In the genomic region with DNA sequence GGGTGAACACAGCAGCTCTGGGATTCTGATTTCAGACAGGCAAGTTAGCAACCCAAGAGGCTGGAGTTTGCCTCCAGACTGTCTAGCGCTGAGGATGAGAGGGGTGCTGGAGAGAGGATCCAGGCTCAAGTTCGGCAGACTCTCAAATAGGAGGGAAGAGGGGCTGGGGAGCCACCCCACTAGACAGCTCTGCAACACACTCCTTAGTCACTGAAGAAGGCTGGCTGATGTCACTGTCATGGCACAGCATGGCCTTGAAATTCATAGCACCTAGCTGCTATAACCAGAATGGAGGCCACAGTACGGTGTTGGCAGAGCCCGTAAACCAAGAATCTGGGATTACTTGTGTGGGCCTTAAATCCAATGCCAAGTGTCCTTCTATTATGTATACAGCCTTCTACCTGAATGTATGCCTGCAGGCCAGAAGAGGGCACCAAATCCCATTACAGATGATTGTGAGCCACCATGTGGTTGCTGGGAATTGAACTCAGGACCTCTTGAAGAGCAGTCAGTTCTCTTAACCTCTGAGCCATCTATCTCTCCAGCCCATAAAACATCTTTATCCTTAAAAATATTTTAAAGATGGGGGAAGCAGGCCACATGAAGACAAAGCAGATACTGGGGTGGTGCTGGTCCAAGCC, we compare ENCODE assay signal across 17 mouse cellular contexts. TPM values are rescaled to one million over a fixed set of nuclear protein-coding genes. Genes with fewer than 3 reads are reported as not detected.
DNase-seq lines count a peak whose midpoint lies in the region; ATAC-seq and TF ChIP-seq lines count a peak whose summit lies in the region.
"Had no signal": no experiment of that assay in that cellular context is flagged by ENCODE, and none has a peak within 500 bp of the region (broad histone marks: within the 10 kb centered on the region; RNA-seq: fewer than 3 reads in every experiment).

No protein-coding gene starts in this region.

- intact Hi-C loops in gastrocnemius, adult 2 months (cut with DNase I) = no loop called here
- intact Hi-C loops in left cerebral cortex, postnatal 14 days (cut with DNase I) = no loop called here

- H3K27ac ChIP-seq in gastrocnemius, adult 2 months = no peak overlapping the region
- H3K27ac ChIP-seq in lung, postnatal 0 days (ENCODE audit: low read length) = no peak overlapping the region
- H3K27ac ChIP-seq: forebrain, embryonic 10.5 days; neural tube, embryonic 12.5 days had no signal

- 78% methylated on average over 4 of the region's 4 CpGs for WGBS in lung, postnatal 0 days

- H3K4me3 ChIP-seq in gastrocnemius, adult 2 months = no peak overlapping the region
- no peak overlapping the region for H3K4me3 ChIP-seq in lung, postnatal 0 days (ENCODE audit: low read depth, low read length)
- H3K4me3 ChIP-seq: forebrain, embryonic 10.5 days; neural tube, embryonic 12.5 days had no signal

- no peaks in the 10 kb centered on the region for H3K9me3 ChIP-seq in lung, postnatal 0 days (ENCODE audit: low read length)
- H3K9me3 ChIP-seq: forebrain, embryonic 10.5 days; neural tube, embryonic 12.5 days had no signal

- TF ChIP-seq EP300 in lung, postnatal 0 days (IDR thresholded peaks at IDR 0.05) = no peak

- no peak for ATAC-seq in lung, postnatal 0 days

- no peaks in the 10 kb centered on the region for H3K27me3 ChIP-seq in lung, postnatal 0 days (replicated peaks; ENCODE audit: insufficient read depth, low read length)
- H3K27me3 ChIP-seq in splenic B cell, adult 2 months (ENCODE audit: control insufficient read depth, insufficient read depth, low read length, poor library complexity, severe bottlenecking) = no peaks in the 10 kb centered on the region
- H3K27me3 ChIP-seq: neural tube, embryonic 12.5 days had no signal

- no peak overlapping the region for H3K4me2 ChIP-seq in lung, postnatal 0 days (replicated peaks; ENCODE audit: low read depth, low read length)
- H3K4me2 ChIP-seq: neural tube, embryonic 12.5 days had no signal

- no peak; the same call in 1 of the 2 replicates for TF ChIP-seq CTCF in gastrocnemius, adult 2 months (IDR thresholded peaks at IDR 0.05)
- peak; percentile 48 for TF ChIP-seq CTCF in lung, postnatal 0 days (IDR thresholded peaks at IDR 0.05)

- DNase-seq in gastrocnemius, adult 2 months = peak; percentile 9
- DNase-seq in gastrocnemius, adult 18-20 months (ENCODE audit: low spot score) = no peak
- no peak for DNase-seq in lung, postnatal 0 days (ENCODE audit: low spot score)
- DNase-seq in lung, postnatal 4 days = no peak
- DNase-seq in NIH3T3 (ENCODE audit: low read depth) = peak; percentile 33
- peak; percentile 39 for DNase-seq in splenic B cell, adult 2 months (ENCODE audit: low read depth, low spot score)
- no peak for DNase-seq in urinary bladder, postnatal 14 days (ENCODE audit: low spot score)
- DNase-seq in left cerebral cortex, postnatal 14 days (ENCODE audit: low spot score in 2 of 2) = no peak

- no peak overlapping the region for H3K9ac ChIP-seq in lung, postnatal 0 days (replicated peaks; ENCODE audit: low read depth)
- H3K9ac ChIP-seq: neural tube, embryonic 12.5 days had no signal

- H3K36me3 ChIP-seq in lung, postnatal 0 days (ENCODE audit: insufficient read depth, low read length) = peaks cover 18% of the 10 kb centered on the region
- H3K36me3 ChIP-seq in splenic B cell, adult 2 months (ENCODE audit: control insufficient read depth, insufficient read depth, low read length, poor library complexity, severe bottlenecking) = peaks cover 13% of the 10 kb centered on the region; the same call in 1 of the 2 replicates

- no peaks in the 10 kb centered on the region for H3K4me1 ChIP-seq in lung, postnatal 0 days (ENCODE audit: insufficient read depth, low read depth, low read length)
- H3K4me1 ChIP-seq: neural tube, embryonic 12.5 days had no signal

RNA-seq across cellular contexts. Expression of gene Apol8, which starts 0.9 kb away (rescaled TPM):
- under 1 TPM; 0.08 to 0.31 TPM for total RNA-seq in gastrocnemius, adult 2 months (2021)
- total RNA-seq in gastrocnemius, adult 18-20 months (2021) = under 1 TPM; 0.07 to 0.73 TPM
- 0.06 and 0.26 TPM in 2 replicates for polyA plus RNA-seq in lung, postnatal 0 days (2015; fragmentation: Nextera tagmentation; extraction: Ambion mirVana)
- 1 to 10 TPM; 1.3 to 3.2 TPM for total RNA-seq in left cerebral cortex, postnatal 14 days (2021)
- total RNA-seq: adrenal gland, adult 2 months had no signal
- polyA plus RNA-seq: adrenal gland, adult 2 months; embryonic facial prominence, embryonic 14.5 days; heart, embryonic 14.5 days; intestine, embryonic 14.5 days had no signal

RNA-seq across cellular contexts. Expression of gene Apol9b, which starts 28.9 kb away (rescaled TPM):
- total RNA-seq in gastrocnemius, adult 2 months (2021) = not detected
- total RNA-seq in gastrocnemius, adult 18-20 months (2021) = not detected
- polyA plus RNA-seq in lung, postnatal 0 days (2015; fragmentation: Nextera tagmentation; extraction: Ambion mirVana) = 0.14 and 0.31 TPM in 2 replicates
- total RNA-seq in left cerebral cortex, postnatal 14 days (2021) = under 1 TPM in 1 of 2 experiments, not detected in 1; 0.37 TPM
- polyA plus RNA-seq: brain, embryonic 14.5 days; embryonic facial prominence, embryonic 14.5 days; forebrain, embryonic 10.5 days; heart, embryonic 14.5 days; midbrain, embryonic 14.5 days; neural tube, embryonic 12.5 days had no signal

RNA-seq across cellular contexts. Expression of gene Apol7e, which starts 59.0 kb away (rescaled TPM):
- not detected for total RNA-seq in gastrocnemius, adult 2 months (2021)
- total RNA-seq in gastrocnemius, adult 18-20 months (2021) = not detected
- 0.10 TPM in 1 of 2 replicates, not detected in the other for polyA plus RNA-seq in lung, postnatal 0 days (2015; fragmentation: Nextera tagmentation; extraction: Ambion mirVana)
- under 1 TPM; 0.30 to 0.31 TPM for total RNA-seq in left cerebral cortex, postnatal 14 days (2021)
- total RNA-seq: left cerebral cortex, postnatal 36 days had no signal
- polyA plus RNA-seq: embryonic facial prominence, embryonic 14.5 days; forebrain, embryonic 10.5 days; midbrain, embryonic 14.5 days; neural tube, embryonic 12.5 days had no signal

Comparison
In these comparisons a context has a peak if more than half of its experiments do, and no peak if none do; other contexts are left out.
1. DNase-seq: peak in gastrocnemius, adult 2 months (single experiment), NIH3T3 (single experiment) and splenic B cell, adult 2 months (single experiment); none in gastrocnemius, adult 18-20 months (single experiment), lung, postnatal 0 days (single experiment), lung, postnatal 4 days (0 of 2), urinary bladder, postnatal 14 days (single experiment) and left cerebral cortex, postnatal 14 days (0 of 2).